Mouse (Mus musculus): ENCODE results near the gene Dusp1. TPM values are rescaled to one million over a fixed set of nuclear protein-coding genes. Genes with fewer than 3 reads are reported as not detected.

Gene Dusp1
- total RNA-seq (2021) = 10 to 100 TPM; 58.0 to 65.6 TPM
- long read RNA-seq, experiment 1, transcript Dusp1-202 (4 exons, 1,990 nt) = major isoform, 67 of 79 reads
- long read RNA-seq, experiment 1, partial matches to known transcripts = 8 of 79 reads
- long read RNA-seq, experiment 1, other reads (novel, unspliced or antisense) = 3 of 79 reads
- long read RNA-seq, experiment 2, transcript Dusp1-202 (4 exons, 1,990 nt) = major isoform, 88 of 99 reads
- long read RNA-seq, experiment 2, partial matches to known transcripts = 3 of 99 reads
- long read RNA-seq, experiment 2, other reads (novel, unspliced or antisense) = 7 of 99 reads

- no peak for TF ChIP-seq CTCF (IDR thresholded peaks at IDR 0.05)
- DNase-seq (ENCODE audit: extremely low spot score in 1 of 2, low spot score in 2 of 2) = no peak
- intact Hi-C loops (cut with DNase I) = loop anchor here (1.0 to 2.0 kb wide), 2 partner anchors 53 to 77 kb away; no protein-coding TSS in a partner anchor
Measured at GRCm38 (mm10) chr17:26561651-26562181, at the start of gene Dusp1. TSS of gene Dusp1 (minus strand) at chr17:26562128.

GRCm38 (mm10) chr17:26611328-26611727, 49.4 kb upstream of the Dusp1 start:
- peak overlapping the region; percentile 83 for H3K27ac ChIP-seq
- intact Hi-C loops (cut with DNase I) = no loop called here

More at GRCm38 (mm10) chr17:26561651-26562181, at the start of gene Dusp1:
- H3K4me3 ChIP-seq = peak within 1 kb of the TSS; percentile 90
- peak within 1 kb of the TSS; percentile 84 for H3K27ac ChIP-seq

GRCm38 (mm10) chr17:26609820-26610219, 47.9 kb upstream of the Dusp1 start:
- peak; percentile 47 to 77 for DNase-seq (ENCODE audit: extremely low spot score in 1 of 2, low spot score in 2 of 2)
- intact Hi-C loops (cut with DNase I) = loop anchor here (2.0 kb wide), 1 partner anchor 21 kb away; no protein-coding TSS in a partner anchor
- Histone ChIP-seq H3K4me3 (no peak overlapping the region), H3K27ac (peak overlapping the region; percentile 83)
- no peak for TF ChIP-seq CTCF (IDR thresholded peaks at IDR 0.05)

More at GRCm38 (mm10) chr17:26611328-26611727, 49.4 kb upstream of the Dusp1 start:
- TF ChIP-seq CTCF (IDR thresholded peaks at IDR 0.05) = no peak
- no peak overlapping the region for H3K4me3 ChIP-seq
- DNase-seq (ENCODE audit: extremely low spot score in 1 of 2, low spot score in 2 of 2) = no peak

- no peak overlapping the region for H3K4me3 ChIP-seq
- intact Hi-C loops (cut with DNase I) = loop anchor here (2.0 kb wide), 1 partner anchor 22 kb away; no protein-coding TSS in a partner anchor
- no peak for TF ChIP-seq CTCF (IDR thresholded peaks at IDR 0.05)
- DNase-seq (ENCODE audit: extremely low spot score in 1 of 2, low spot score in 2 of 2) = no peak
- peak overlapping the region; percentile 71 for H3K27ac ChIP-seq
Measured at GRCm38 (mm10) chr17:26608877-26609276, 46.9 kb upstream of the Dusp1 start.

- no peak for DNase-seq (ENCODE audit: extremely low spot score in 1 of 2, low spot score in 2 of 2)
- H3K4me3 ChIP-seq = no peak overlapping the region
- intact Hi-C loops (cut with DNase I) = loop anchor here (2.0 kb wide), 1 partner anchor 22 kb away; no protein-coding TSS in a partner anchor
- TF ChIP-seq CTCF (IDR thresholded peaks at IDR 0.05) = no peak
- peak overlapping the region; percentile 71 for H3K27ac ChIP-seq
Measured at GRCm38 (mm10) chr17:26608348-26608747, 46.4 kb upstream of the Dusp1 start.

GRCm38 (mm10) chr17:26606516-26606915, 44.6 kb upstream of the Dusp1 start:
- intact Hi-C loops (cut with DNase I) = no loop called here
- Histone ChIP-seq H3K4me3 (no peak overlapping the region), H3K27ac (no peak overlapping the region)
- no peak for DNase-seq (ENCODE audit: extremely low spot score in 1 of 2, low spot score in 2 of 2)
- no peak for TF ChIP-seq CTCF (IDR thresholded peaks at IDR 0.05)

- intact Hi-C loops (cut with DNase I) = no loop called here
- no peak for TF ChIP-seq CTCF (IDR thresholded peaks at IDR 0.05)
- Histone ChIP-seq H3K27ac (no peak overlapping the region), H3K4me3 (no peak overlapping the region)
- DNase-seq (ENCODE audit: extremely low spot score in 1 of 2, low spot score in 2 of 2) = no peak
Measured at GRCm38 (mm10) chr17:26605636-26606035, 43.7 kb upstream of the Dusp1 start.

GRCm38 (mm10) chr17:26603311-26603710, 41.4 kb upstream of the Dusp1 start:
- DNase-seq (ENCODE audit: extremely low spot score in 1 of 2, low spot score in 2 of 2) = no peak
- H3K27ac ChIP-seq = peak overlapping the region; percentile 77
- no peak for TF ChIP-seq CTCF (IDR thresholded peaks at IDR 0.05)
- H3K4me3 ChIP-seq = no peak overlapping the region
- intact Hi-C loops (cut with DNase I) = no loop called here

GRCm38 (mm10) chr17:26602371-26602885, 40.5 kb upstream of the Dusp1 start:
- intact Hi-C loops (cut with DNase I) = no loop called here
- no peak overlapping the region for H3K4me3 ChIP-seq
- DNase-seq (ENCODE audit: extremely low spot score in 1 of 2, low spot score in 2 of 2) = peak in 1 of 2 experiments; percentile 43
- TF ChIP-seq CTCF (IDR thresholded peaks at IDR 0.05) = no peak
- peak overlapping the region; percentile 77 for H3K27ac ChIP-seq

- intact Hi-C loops (cut with DNase I) = no loop called here
- no peak for TF ChIP-seq CTCF (IDR thresholded peaks at IDR 0.05)
- H3K4me3 ChIP-seq = no peak overlapping the region
- peak overlapping the region; percentile 77 for H3K27ac ChIP-seq
- no peak for DNase-seq (ENCODE audit: extremely low spot score in 1 of 2, low spot score in 2 of 2)
Measured at GRCm38 (mm10) chr17:26601926-26602325, 40.0 kb upstream of the Dusp1 start.

- TF ChIP-seq CTCF (IDR thresholded peaks at IDR 0.05) = no peak
- no peak for DNase-seq (ENCODE audit: extremely low spot score in 1 of 2, low spot score in 2 of 2)
- H3K4me3 ChIP-seq = no peak overlapping the region
- H3K27ac ChIP-seq = peak overlapping the region; percentile 28; the same call in 1 of the 2 replicates
- intact Hi-C loops (cut with DNase I) = no loop called here
Measured at GRCm38 (mm10) chr17:26601514-26601913, 39.6 kb upstream of the Dusp1 start.

- intact Hi-C loops (cut with DNase I) = no loop called here
- no peak for TF ChIP-seq CTCF (IDR thresholded peaks at IDR 0.05)
- no peak overlapping the region for H3K4me3 ChIP-seq
- no peak for DNase-seq (ENCODE audit: extremely low spot score in 1 of 2, low spot score in 2 of 2)
- H3K27ac ChIP-seq = no peak overlapping the region; the same call in 1 of the 2 replicates
Measured at GRCm38 (mm10) chr17:26600913-26601447, 39.1 kb upstream of the Dusp1 start.
